Mouse (Mus musculus): ENCODE measurements around the gene Dgcr2.

The Dgcr2 gene

GRCm38 (mm10) chr16:17851860-17852259, 46.5 kb downstream of the Dgcr2 start:
- no peak for DNase-seq (ENCODE audit: extremely low read depth, low read depth, low spot score)

DNA sequence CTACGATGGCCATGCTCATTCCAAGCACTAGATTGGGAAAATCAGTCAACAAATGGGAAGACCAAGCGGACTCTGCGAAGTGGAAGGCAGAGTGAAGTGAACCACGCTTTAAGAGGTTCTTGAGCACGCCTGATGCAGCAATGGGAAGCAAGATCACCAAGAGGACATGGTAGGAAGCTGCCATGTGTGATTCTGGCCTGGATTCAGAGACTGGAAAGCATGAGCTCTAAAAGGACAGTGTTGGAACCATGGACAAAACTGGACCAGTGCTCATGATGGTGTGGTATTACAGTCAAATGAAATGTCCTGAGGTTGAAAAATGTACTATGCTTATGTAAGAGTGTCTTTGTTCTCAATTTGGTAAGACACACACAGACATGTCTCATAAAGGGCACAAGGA, 47.0 kb downstream of the Dgcr2 start:
- DNase-seq (ENCODE audit: extremely low read depth, low read depth, low spot score): no peak

GRCm38 (mm10) chr16:17849486-17849885, 48.9 kb downstream of the Dgcr2 start:
- DNase-seq (ENCODE audit: extremely low read depth, low read depth, low spot score): no peak

DNA sequence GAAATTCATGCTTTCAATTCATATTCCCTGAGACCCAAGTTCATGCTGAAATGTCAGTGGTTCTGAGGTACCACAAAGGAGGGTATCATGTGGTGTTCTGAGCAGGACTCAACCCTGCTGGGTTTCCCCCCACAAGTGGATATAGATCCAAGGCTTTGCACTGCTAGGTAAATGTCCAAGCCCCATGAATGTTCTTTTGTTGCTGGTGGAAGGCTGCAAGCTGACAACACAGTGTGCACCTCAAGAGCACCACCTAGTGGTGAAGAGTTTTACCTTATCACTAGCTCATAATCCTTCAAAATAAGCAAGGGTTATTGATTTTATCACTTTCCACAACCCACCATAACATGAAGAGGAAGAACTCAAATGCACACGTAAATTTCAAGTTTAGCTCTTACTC, 49.4 kb downstream of the Dgcr2 start:
- DNase-seq (ENCODE audit: extremely low read depth, low read depth, low spot score): no peak

- no peak for DNase-seq (ENCODE audit: extremely low read depth, low read depth, low spot score)
Observed at GRCm38 (mm10) chr16:17848431-17848830, 49.9 kb downstream of the Dgcr2 start.

DNA sequence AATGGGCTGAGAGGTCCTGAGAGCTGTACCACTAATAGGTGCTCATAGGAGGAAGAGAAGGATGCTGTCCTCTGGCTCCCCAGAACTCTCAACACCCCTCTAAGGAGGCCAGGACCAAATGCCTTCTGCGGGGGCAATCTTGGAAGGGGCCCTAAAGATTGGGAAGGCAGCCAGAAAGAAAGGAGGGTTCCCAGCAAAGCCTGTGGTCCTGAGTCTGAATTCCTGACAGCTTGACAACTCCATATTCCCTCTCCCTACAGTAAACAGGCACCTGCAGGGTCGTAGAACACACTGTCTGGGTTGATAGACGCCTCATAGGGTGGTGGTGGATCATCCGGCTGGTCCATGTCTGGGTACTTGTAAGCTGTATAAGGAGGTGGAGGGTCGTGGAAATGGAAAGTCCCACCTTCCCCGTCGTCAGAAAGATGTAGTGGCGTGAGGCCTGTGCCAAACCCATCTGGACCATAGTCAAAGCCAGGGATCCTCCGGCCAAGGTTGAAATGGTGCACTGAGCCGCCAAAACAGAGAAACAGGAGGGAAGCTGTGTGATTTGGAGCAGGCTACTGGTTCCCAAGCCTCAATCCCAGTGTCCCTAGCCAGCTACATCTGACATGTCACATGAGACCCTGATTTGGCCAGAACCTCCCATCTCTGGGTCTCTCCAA, 54.5 kb downstream of the Dgcr2 start:
- no peak for DNase-seq (ENCODE audit: extremely low read depth, low read depth, low spot score)

DNA sequence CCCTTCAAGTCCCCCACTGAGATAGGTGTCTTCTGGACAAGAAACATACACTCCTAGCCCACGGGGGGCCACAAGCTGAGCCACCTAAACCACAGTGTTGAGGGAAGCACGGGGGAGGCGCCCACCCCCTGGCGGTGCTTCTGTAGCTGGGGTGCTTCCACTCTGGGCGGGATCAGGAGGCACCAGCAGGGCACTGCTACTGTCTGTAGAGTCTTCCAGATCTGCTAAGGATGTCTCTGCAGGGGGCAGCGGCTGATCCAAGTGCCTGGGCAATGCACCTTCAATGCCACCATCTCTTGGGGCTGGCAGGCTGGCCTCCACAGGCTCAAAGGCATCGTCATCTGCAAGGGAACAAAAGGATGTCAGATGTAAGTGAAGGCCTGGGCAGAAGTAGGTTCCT, 55.9 kb downstream of the Dgcr2 start:
- DNase-seq (ENCODE audit: extremely low read depth, low read depth, low spot score): no peak

GRCm38 (mm10) chr16:17839976-17840375, 58.4 kb downstream of the Dgcr2 start:
- no peak for DNase-seq (ENCODE audit: extremely low read depth, low read depth, low spot score)

- DNase-seq (ENCODE audit: extremely low read depth, low read depth, low spot score): no peak
Observed at GRCm38 (mm10) chr16:17838051-17838450, 60.3 kb downstream of the Dgcr2 start, which contains the start of gene Car15. Gene Car15 (minus strand): TSS chr16:17838364.

GRCm38 (mm10) chr16:17835481-17835880, 62.9 kb downstream of the Dgcr2 start:
- DNase-seq (ENCODE audit: extremely low read depth, low read depth, low spot score): no peak

DNA sequence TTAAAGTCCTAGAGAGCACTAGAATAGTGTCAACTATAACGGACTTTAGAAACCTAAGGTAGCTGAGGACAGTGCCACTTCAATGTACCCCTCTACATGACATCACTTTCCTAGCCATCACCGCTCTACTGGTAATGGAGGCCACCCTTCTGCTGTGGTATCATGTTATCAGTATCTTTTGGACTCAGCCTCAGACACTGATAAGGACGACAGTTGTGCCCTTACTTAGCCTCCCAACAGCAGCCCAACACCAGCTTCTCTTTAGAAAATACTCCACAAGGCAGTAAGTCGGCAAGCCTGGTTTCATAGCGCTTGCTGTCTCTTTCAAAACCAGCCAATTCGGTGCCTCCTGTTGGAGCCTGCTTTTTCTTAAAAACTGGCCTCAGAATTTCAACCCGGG, 63.8 kb downstream of the Dgcr2 start:
- DNase-seq (ENCODE audit: extremely low read depth, low read depth, low spot score): no peak

DNA sequence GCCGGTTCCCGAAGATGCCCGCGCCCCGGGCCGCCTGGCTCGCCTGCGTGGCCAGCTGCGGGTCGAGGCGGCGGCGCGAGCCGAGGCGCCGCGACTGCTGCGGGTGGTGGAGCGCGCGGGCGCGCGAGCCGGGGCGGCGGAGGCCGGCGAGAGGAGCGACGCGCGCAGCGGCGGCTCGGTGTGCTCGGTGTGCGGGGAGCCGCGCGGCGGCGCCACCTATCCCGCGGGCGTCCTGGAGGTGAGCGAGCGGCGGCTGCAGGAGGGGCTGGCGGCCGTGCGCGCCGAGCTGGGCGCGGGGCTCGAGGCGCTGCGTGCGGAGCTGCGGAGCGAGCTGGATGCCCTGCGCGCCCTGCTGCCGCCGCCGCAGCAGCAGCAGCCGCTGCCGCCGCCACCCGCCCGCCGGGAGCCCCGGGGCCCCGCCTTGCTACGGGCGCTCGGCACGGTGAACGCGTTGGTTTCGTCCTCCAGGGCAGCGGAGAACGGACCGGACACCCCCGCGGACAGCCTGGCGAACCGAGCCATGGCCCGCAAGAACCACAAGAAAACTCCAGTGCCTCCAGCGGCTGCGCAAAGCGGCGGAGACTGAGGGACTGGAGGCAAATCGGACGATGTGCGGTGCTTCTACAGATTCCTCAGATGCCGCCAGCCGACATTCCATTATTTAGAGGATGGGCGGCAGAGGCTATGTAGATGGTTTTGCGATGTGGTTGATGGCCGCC, 64.5 kb downstream of the Dgcr2 start:
- no peak for DNase-seq (ENCODE audit: extremely low read depth, low read depth, low spot score)

- DNase-seq (ENCODE audit: extremely low read depth, low read depth, low spot score): no peak
Observed at GRCm38 (mm10) chr16:17833321-17833680, 65.1 kb downstream of the Dgcr2 start.

- DNase-seq (ENCODE audit: extremely low read depth, low read depth, low spot score): no peak
Observed at GRCm38 (mm10) chr16:17832821-17833220, 65.5 kb downstream of the Dgcr2 start, which contains the start of gene B830017H08Rik. Gene B830017H08Rik (plus strand): TSS chr16:17833121.

GRCm38 (mm10) chr16:17831781-17832180, 66.6 kb downstream of the Dgcr2 start:
- no peak for DNase-seq (ENCODE audit: extremely low read depth, low read depth, low spot score)

- DNase-seq (ENCODE audit: extremely low read depth, low read depth, low spot score): no peak
Observed at GRCm38 (mm10) chr16:17830385-17831178, 67.8 kb downstream of the Dgcr2 start.

DNA sequence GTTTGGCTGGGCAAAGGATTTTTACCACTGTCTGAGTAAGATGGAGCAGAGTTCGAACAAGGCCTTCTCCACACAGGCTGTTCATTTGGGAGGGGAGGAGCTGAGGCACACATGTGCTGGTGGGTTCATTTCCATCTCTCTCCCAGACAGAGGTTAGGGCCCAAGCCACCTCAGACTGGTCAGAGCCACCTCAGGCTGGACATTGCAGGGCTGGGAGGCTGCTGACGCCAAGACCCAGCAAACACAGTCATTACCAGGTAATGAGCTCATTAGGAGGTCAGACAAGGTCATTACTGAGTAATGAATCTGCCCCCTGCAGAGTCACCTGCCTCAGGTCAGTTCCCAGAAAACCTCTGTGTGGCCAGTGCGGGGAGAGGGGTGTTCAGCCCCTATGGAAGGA, 69.5 kb downstream of the Dgcr2 start:
- no peak for DNase-seq (ENCODE audit: extremely low read depth, low read depth, low spot score)

GRCm38 (mm10) chr16:17828229-17828628, 70.1 kb downstream of the Dgcr2 start:
- no peak for DNase-seq (ENCODE audit: extremely low read depth, low read depth, low spot score)

DNA sequence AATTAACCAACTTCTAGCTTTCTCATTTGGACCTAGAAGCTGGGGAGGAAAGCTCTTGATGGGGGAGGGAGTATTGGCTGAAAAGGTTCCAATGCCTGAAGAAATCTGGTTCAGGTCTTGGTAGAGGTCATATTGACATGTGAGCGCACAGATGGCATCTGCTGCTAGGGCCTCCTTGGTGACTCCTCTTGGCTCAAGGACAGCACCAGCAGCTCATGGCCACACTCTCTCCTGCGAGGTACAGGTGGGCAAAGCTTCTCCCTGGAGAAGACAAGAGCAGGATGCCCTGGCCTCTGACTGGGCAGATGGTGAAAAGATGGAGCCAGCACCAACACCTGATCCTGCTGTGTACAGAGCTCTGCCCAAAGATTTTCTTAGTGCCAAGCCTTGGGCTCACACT, 71.9 kb downstream of the Dgcr2 start:
- DNase-seq (ENCODE audit: extremely low read depth, low read depth, low spot score): no peak

DNA sequence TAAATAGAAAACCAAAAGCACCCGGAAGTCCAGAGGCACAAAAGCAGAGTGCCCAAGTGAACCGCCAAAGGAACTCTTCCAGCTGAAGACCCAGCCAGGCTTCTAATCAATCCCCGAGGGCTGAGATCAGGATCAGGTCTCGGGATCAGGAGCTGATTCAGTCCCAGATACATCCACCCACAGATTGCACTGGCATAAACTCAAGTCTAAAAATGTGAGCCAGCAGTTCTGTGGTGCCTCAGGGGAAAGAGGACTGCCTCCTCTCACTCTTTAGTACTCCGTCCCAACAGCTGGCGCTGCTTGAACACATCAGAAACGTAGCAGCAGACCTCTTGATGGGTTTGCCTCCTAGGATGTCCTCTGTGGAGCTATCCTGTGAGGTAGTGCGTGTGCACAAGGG, 81.8 kb downstream of the Dgcr2 start:
- DNase-seq (ENCODE audit: extremely low read depth, low read depth, low spot score): peak; percentile 50

- no peak for DNase-seq (ENCODE audit: extremely low read depth, low read depth, low spot score)
Observed at GRCm38 (mm10) chr16:17815411-17816402, 82.7 kb downstream of the Dgcr2 start.

All from fat pad, adult 2 months (tissue).